Mouse (Mus musculus) hindbrain, embryonic 10.5 days (tissue): ENCODE measurements around the gene Cnga1. TPM values are rescaled to one million over a fixed set of nuclear protein-coding genes. Genes with fewer than 3 reads are reported as not detected.
A peak's percentile ranks its signal among the peaks of the same experiment; 100 is the strongest.

Experiments
- DNase-seq: peaks from one replicate; pipeline ENCODE4 v3.0.0-alpha.2; 2017; ENCODE audit warnings: low spot score
- H3K27ac ChIP-seq: fragments of 300-500 bp; sonication (generic); 2 replicates; pipeline ENCODE4 v1.5.1; 2016; ENCODE audit warnings: mild to moderate bottlenecking, moderate library complexity
- H3K27me3 ChIP-seq: fragments of 300-500 bp; sonication (generic); 2 replicates; pipeline ENCODE4 v1.6.1; 2016; ENCODE audit warnings: mild to moderate bottlenecking; ENCODE audit not compliant: poor library complexity, insufficient read depth, severe bottlenecking
- H3K36me3 ChIP-seq: fragments of 300-500 bp; sonication (generic); 2 replicates; pipeline ENCODE4 v1.6.1; 2016; ENCODE audit warnings: mild to moderate bottlenecking, moderate library complexity
- H3K4me1 ChIP-seq: fragments of 300-500 bp; sonication (generic); replicated peaks from 2 replicates; pipeline ENCODE4 v1.6.1; 2016; ENCODE audit warnings: mild to moderate bottlenecking
- H3K4me3 ChIP-seq: fragments of 300-500 bp; sonication (generic); 2 replicates; pipeline ENCODE4 v1.5.1; 2016; ENCODE audit warnings: mild to moderate bottlenecking, moderate library complexity
- H3K9me3 ChIP-seq: fragments of 300-500 bp; sonication (generic); 2 replicates; pipeline ENCODE4 v1.6.1; 2016; ENCODE audit warnings: mild to moderate bottlenecking, moderate library complexity
- WGBS: fragments of 180-500 bp; shearing (Covaris S2); methylation state at CpG from one replicate; pipeline ENCODE4 v1.1.7; 2016; 5-methylcytosine and 5-hydroxymethylcytosine counted together
- polyA plus RNA-seq: library from polyadenylated mRNA; unstranded; fragments of >200 nt; fragmentation: Nextera tagmentation; extraction: Ambion mirVana; gene quantifications from 2 replicates; pipeline ENCODE4 v1.2.1, GENCODE M21; 2016

Gene Cnga1
- not detected in 2 replicates for polyA plus RNA-seq

- H3K4me3 ChIP-seq: no peak within 1 kb of the TSS
- no peaks in the 10 kb centered on the region for H3K9me3 ChIP-seq
- no peak for DNase-seq
- peaks cover 49% of the 10 kb centered on the region for H3K27me3 ChIP-seq
- H3K27ac ChIP-seq: no peak within 1 kb of the TSS
- WGBS: 95% methylated on average over 1 of the region's 1 CpGs
- H3K36me3 ChIP-seq: no peaks in the 10 kb centered on the region
- peaks cover 16% of the 10 kb centered on the region for H3K4me1 ChIP-seq
These were observed at the start of gene Cnga1 for GRCm38 (mm10) chr5:72644175-72644574. Gene Cnga1 (minus strand): TSS chr5:72644275.

GRCm38 (mm10) chr5:72690516-72690915 is 46.4 kb upstream of the Cnga1 start:
- H3K4me3 ChIP-seq: no peak overlapping the region
- no peak for DNase-seq
- no peaks in the 10 kb centered on the region for H3K4me1 ChIP-seq
- H3K36me3 ChIP-seq: no peaks in the 10 kb centered on the region
- no peak overlapping the region for H3K27ac ChIP-seq
- WGBS: 93% methylated on average over 5 of the region's 5 CpGs
- H3K9me3 ChIP-seq: no peaks in the 10 kb centered on the region
- no peaks in the 10 kb centered on the region for H3K27me3 ChIP-seq

GRCm38 (mm10) chr5:72689556-72689955 is 45.5 kb upstream of the Cnga1 start:
- Histone ChIP-seq H3K9me3 (no peaks in the 10 kb centered on the region), H3K27me3 (no peaks in the 10 kb centered on the region), H3K4me3 (no peak overlapping the region), H3K4me1 (no peaks in the 10 kb centered on the region), H3K36me3 (no peaks in the 10 kb centered on the region), H3K27ac (no peak overlapping the region)
- no peak for DNase-seq
- WGBS: 92% methylated on average over 7 of the region's 7 CpGs

DNA sequence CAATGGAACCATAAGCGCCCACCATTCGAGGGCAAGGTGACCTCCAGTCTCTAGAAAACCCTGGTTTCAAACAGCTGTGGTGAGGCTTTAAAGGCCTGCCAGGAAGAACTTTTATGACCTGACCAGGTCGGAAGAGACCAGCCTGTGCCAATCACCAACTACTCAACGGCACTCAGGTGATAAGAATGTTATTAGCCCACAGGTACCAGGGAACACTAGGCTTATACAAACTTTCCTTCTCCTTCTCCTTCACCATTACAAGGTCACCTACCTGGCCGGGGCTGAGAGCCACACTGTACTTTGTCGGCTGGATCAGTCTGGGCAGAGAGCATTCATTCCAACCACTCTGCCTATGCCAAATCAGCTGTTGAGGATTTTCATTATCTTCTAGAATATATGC is 37.4 kb upstream of the Cnga1 start:
- Histone ChIP-seq H3K4me1 (no peaks in the 10 kb centered on the region), H3K27ac (no peak overlapping the region), H3K9me3 (peaks cover 5% of the 10 kb centered on the region; the same call in 1 of the 2 replicates), H3K27me3 (no peaks in the 10 kb centered on the region), H3K4me3 (no peak overlapping the region), H3K36me3 (no peaks in the 10 kb centered on the region)
- DNase-seq: no peak
- WGBS: 90% methylated on average over 6 of the region's 6 CpGs

GRCm38 (mm10) chr5:72674994-72675542 is 31.0 kb upstream of the Cnga1 start:
- no peak overlapping the region for H3K27ac ChIP-seq
- H3K9me3 ChIP-seq: no peaks in the 10 kb centered on the region
- no peaks in the 10 kb centered on the region for H3K36me3 ChIP-seq
- no peak for DNase-seq
- no peak overlapping the region for H3K4me3 ChIP-seq
- peaks cover 11% of the 10 kb centered on the region for H3K4me1 ChIP-seq
- 91% methylated on average over 9 of the region's 9 CpGs for WGBS
- no peaks in the 10 kb centered on the region for H3K27me3 ChIP-seq

DNA sequence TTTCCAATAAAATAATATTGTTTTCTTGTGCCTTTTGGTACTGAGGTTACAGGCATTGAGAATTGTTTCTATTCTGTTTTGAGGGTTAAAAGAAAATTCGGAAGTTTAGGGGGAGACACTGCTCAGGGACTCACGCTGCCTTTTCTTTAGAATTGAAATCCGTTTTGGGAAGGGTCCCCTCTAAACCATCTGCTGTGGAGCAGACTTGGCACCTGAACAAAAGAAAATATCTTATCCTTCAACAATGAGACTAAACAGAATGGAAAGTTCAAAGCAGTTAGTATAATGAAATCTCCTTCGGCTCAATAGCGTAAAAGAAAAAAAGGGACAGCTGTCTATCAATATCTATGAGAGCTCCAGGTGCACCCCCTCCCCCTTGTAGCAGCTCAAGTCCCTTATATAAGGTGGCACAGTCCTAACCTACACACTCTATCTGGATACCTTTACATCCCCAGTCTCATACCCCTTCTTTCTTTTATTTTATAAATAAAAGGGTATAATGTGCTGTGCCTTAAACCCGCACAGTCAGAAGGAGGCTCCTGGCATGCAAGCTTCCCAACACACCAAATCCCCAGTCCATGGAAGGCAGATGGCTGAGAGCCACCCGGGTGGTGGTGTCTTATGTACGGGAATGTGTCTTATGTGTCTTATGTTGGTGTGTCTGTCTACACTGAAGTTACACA is 27.1 kb upstream of the Cnga1 start:
- Histone ChIP-seq H3K27me3 (no peaks in the 10 kb centered on the region), H3K36me3 (no peaks in the 10 kb centered on the region), H3K27ac (peak overlapping the region; percentile 35; the same call in 1 of the 2 replicates), H3K9me3 (no peaks in the 10 kb centered on the region), H3K4me1 (peaks cover 11% of the 10 kb centered on the region), H3K4me3 (no peak overlapping the region)
- WGBS: 63% methylated on average over 8 of the region's 8 CpGs
- DNase-seq: no peak

- WGBS: 92% methylated on average over 9 of the region's 9 CpGs
- H3K27ac ChIP-seq: no peak overlapping the region
- DNase-seq: no peak
These were observed 24.3 kb upstream of the Cnga1 start for GRCm38 (mm10) chr5:72668351-72668750.

DNA sequence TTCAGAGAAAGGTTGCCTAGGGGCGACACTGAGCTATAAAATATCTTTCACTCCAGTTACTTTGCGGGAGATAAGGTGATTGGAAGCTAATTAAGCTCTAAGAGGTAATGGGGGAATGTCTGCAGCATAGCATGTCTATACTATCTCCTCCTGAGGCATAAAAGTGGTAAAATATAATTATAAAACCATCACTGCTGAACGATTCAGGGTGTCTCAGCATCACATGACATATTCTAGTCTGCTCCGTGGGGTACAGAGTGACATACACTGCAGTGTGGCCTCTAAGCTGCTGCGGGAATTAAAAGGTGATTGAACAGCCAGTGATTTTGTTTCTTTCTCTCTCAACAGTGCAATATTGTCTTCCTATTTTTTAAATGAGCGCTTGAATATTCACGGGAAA is 22.4 kb upstream of the Cnga1 start:
- Histone ChIP-seq H3K4me3 (no peak overlapping the region), H3K36me3 (no peaks in the 10 kb centered on the region), H3K27ac (no peak overlapping the region), H3K4me1 (peaks cover 10% of the 10 kb centered on the region), H3K9me3 (no peaks in the 10 kb centered on the region), H3K27me3 (no peaks in the 10 kb centered on the region)
- DNase-seq: no peak
- WGBS: 88% methylated on average over 7 of the region's 7 CpGs

More at GRCm38 (mm10) chr5:72668351-72668750, 24.3 kb upstream of the Cnga1 start:
- Histone ChIP-seq H3K9me3 (no peaks in the 10 kb centered on the region), H3K36me3 (no peaks in the 10 kb centered on the region), H3K4me3 (no peak overlapping the region), H3K27me3 (no peaks in the 10 kb centered on the region), H3K4me1 (peaks cover 11% of the 10 kb centered on the region)

DNA sequence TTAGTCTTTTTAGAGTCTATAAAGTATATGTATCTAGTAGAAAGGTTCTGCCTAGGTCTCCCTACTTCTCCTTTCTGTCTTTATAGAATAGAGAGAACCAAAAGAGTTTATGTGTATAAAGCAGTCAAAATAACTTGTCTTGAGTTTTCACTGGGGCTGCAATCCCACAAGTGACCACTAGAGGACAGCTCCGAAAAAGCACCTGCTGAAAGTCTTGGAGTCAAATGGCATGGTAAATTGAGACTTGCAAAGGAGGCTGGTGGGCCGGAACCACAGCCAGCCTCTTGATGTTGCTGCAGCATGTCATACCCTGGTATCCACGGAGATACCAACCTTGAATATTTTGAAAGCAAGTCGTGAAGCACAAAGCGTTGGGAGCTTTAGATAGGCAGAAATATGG is 21.2 kb upstream of the Cnga1 start:
- Histone ChIP-seq H3K9me3 (no peaks in the 10 kb centered on the region), H3K27ac (no peak overlapping the region), H3K27me3 (no peaks in the 10 kb centered on the region), H3K36me3 (no peaks in the 10 kb centered on the region), H3K4me3 (no peak overlapping the region), H3K4me1 (no peaks in the 10 kb centered on the region)
- WGBS: 24% methylated on average over 5 of the region's 5 CpGs
- peak; percentile 61 for DNase-seq

GRCm38 (mm10) chr5:72664854-72665253 is 20.8 kb upstream of the Cnga1 start:
- H3K27me3 ChIP-seq: no peaks in the 10 kb centered on the region
- no peak overlapping the region for H3K27ac ChIP-seq
- no peaks in the 10 kb centered on the region for H3K36me3 ChIP-seq
- no peaks in the 10 kb centered on the region for H3K4me1 ChIP-seq
- no peak for DNase-seq
- H3K9me3 ChIP-seq: no peaks in the 10 kb centered on the region
- H3K4me3 ChIP-seq: no peak overlapping the region
- 54% methylated on average over 3 of the region's 3 CpGs for WGBS

DNA sequence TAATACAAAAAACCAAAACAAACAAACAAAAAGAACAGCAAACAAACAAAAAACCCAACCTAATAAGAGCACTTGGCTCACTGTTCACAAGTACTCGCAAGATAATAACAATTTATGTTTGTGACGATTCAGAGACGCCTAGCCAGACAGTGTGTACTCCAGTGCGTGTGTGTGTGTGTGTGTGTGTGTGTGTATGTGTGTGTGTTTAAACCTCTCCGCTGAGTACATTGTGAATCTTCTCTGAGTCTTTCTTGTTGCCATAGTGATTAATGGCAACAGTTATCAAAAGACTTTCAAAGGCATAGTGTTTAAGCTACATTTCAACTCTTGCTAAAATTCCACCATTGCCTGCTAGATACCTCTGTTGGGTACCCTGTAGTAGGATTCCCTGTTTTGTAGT is 20.1 kb upstream of the Cnga1 start:
- Histone ChIP-seq H3K9me3 (no peaks in the 10 kb centered on the region), H3K27me3 (no peaks in the 10 kb centered on the region), H3K36me3 (no peaks in the 10 kb centered on the region), H3K27ac (no peak overlapping the region), H3K4me3 (no peak overlapping the region), H3K4me1 (no peaks in the 10 kb centered on the region)
- no peak for DNase-seq
- 89% methylated on average over 5 of the region's 5 CpGs for WGBS

DNA sequence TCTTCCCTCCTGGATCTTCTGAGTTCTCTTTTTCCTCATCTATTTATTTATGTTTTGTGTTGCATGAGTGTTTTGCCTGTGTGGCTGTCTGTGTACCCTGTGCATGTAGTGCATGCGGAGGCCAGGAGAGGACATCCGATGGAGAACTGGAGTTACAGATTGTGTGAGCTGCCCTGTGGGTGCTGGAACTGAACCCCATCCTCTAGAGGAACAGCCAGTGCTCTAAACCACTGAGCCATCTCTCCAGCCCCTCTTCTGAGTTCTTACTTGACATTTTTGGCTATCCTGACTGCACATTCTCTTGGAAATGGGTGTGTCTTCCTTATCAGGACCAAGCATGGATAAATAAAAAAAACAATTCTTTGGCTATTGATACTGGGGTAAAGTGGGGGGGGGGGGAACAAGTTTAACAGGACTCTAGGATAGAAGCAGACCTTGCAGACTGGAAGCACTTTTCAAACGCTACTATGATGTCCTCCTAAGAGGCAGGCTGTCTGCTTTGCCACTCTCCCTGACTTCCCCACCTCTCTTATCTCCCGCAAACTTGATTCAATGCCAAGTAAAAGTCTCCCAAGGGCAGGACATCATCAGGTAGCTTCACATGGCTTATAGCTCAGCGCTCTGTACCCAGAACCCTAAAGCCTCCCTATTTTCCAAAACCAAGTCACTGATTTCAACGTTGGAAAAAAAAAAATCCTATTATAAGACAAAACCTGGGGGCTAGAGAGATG is 17.1 kb upstream of the Cnga1 start:
- Histone ChIP-seq H3K36me3 (no peaks in the 10 kb centered on the region), H3K4me3 (no peak overlapping the region), H3K27me3 (no peaks in the 10 kb centered on the region), H3K9me3 (no peaks in the 10 kb centered on the region), H3K27ac (no peak overlapping the region), H3K4me1 (no peaks in the 10 kb centered on the region)
- DNase-seq: no peak
- WGBS: 90% methylated on average over 6 of the region's 6 CpGs

GRCm38 (mm10) chr5:72658375-72658774 is 14.3 kb upstream of the Cnga1 start:
- DNase-seq: no peak
- no peaks in the 10 kb centered on the region for H3K27me3 ChIP-seq
- H3K27ac ChIP-seq: no peak overlapping the region
- H3K36me3 ChIP-seq: no peaks in the 10 kb centered on the region
- H3K9me3 ChIP-seq: no peaks in the 10 kb centered on the region
- no peaks in the 10 kb centered on the region for H3K4me1 ChIP-seq
- H3K4me3 ChIP-seq: no peak overlapping the region
- 93% methylated on average over 13 of the region's 13 CpGs for WGBS
